In genomic region chrX:135189924-135190323, GRCm38 (mm10) we compare ENCODE assay signal across 41 mouse cellular contexts. TPM values are rescaled to one million over a fixed set of nuclear protein-coding genes. Genes with fewer than 3 reads are reported as not detected.
"Had no signal": no experiment of that assay in that cellular context is flagged by ENCODE, and none has a peak within 500 bp of the region (broad histone marks: within the 10 kb centered on the region; RNA-seq: fewer than 3 reads in every experiment).

No protein-coding gene starts in this region.

RNA-seq across cellular contexts. Expression of gene Gm15023, which starts 12.5 kb away (rescaled TPM):
- total RNA-seq: heart, postnatal 10 days; heart, postnatal 14 days; heart, postnatal 25 days; heart, postnatal 36 days; heart, postnatal 4 days; hindbrain, postnatal 0 days; layer of hippocampus, adult 18-20 months; layer of hippocampus, adult 2 months; layer of hippocampus, adult 8-10 months; layer of hippocampus, postnatal 10 days; layer of hippocampus, postnatal 14 days; layer of hippocampus, postnatal 25 days; layer of hippocampus, postnatal 36 days; left cerebral cortex, adult 18-20 months had no signal
- polyA plus RNA-seq: heart, embryonic 10.5 days; heart, embryonic 11.5 days; heart, embryonic 12.5 days; heart, embryonic 13.5 days; heart, embryonic 14.5 days; heart, embryonic 15.5 days; heart, embryonic 16.5 days; heart, postnatal 0 days; hindbrain, embryonic 10.5 days; hindbrain, embryonic 11.5 days; hindbrain, embryonic 12.5 days; hindbrain, embryonic 13.5 days; hindbrain, embryonic 14.5 days; hindbrain, embryonic 15.5 days; hindbrain, embryonic 16.5 days; hindbrain, postnatal 0 days; intestine, embryonic 14.5 days; intestine, embryonic 15.5 days; intestine, embryonic 16.5 days; intestine, postnatal 0 days; kidney, adult 2 months; kidney, embryonic 14.5 days; kidney, embryonic 15.5 days; kidney, embryonic 16.5 days; kidney, postnatal 0 days; large intestine, adult 2 months had no signal

RNA-seq across cellular contexts. Expression of gene Tceal6, which starts 20.6 kb away (rescaled TPM):
- total RNA-seq: heart, postnatal 14 days; heart, postnatal 25 days; heart, postnatal 36 days; hematopoietic stem cell, adult 5-6 weeks had no signal
- polyA plus RNA-seq: heart, embryonic 14.5 days; inflammation-experienced regulatory T-cells, adult 6 months; intestine, embryonic 14.5 days; kidney, adult 2 months; kidney, embryonic 14.5 days had no signal
